Mouse (Mus musculus) hindbrain, postnatal 0 days (tissue): ENCODE data around the gene Igflr1. TPM values are rescaled to one million over a fixed set of nuclear protein-coding genes. Genes with fewer than 3 reads are reported as not detected.
A peak's percentile ranks its signal among the peaks of the same experiment; 100 is the strongest.

Source experiments
- ATAC-seq: fragments of 200-750 bp; cut with Nextera tagmentation; 2 replicates; pipeline ENCODE4 v1.8.0; 2017; ENCODE audit warnings: mild to moderate bottlenecking, moderate TSS enrichment, moderate library complexity
- DNase-seq: peaks from one replicate; pipeline ENCODE4 v3.0.0-alpha.2; 2015; ENCODE audit warnings: low spot score
- H3K27ac ChIP-seq: fragments of 300-500 bp; sonication (generic); 2 replicates; pipeline ENCODE4 v1.5.1; 2014; ENCODE audit warnings: mild to moderate bottlenecking
- H3K27me3 ChIP-seq: fragments of 300-500 bp; sonication (generic); 2 replicates; pipeline ENCODE4 v1.6.1; 2014; ENCODE audit warnings: low read length, mixed read lengths; ENCODE audit not compliant: insufficient read depth
- H3K36me3 ChIP-seq: fragments of 300-500 bp; sonication (generic); 2 replicates; pipeline ENCODE4 v1.6.1; 2014; ENCODE audit warnings: low read length, mixed read lengths; ENCODE audit not compliant: insufficient read depth
- H3K4me1 ChIP-seq: fragments of 300-500 bp; sonication (generic); 2 replicates; pipeline ENCODE4 v1.6.1; 2014; ENCODE audit warnings: antibody characterized with exemption, low read length, mixed read lengths; ENCODE audit not compliant: insufficient read depth
- H3K4me2 ChIP-seq: fragments of 300-500 bp; sonication (generic); 2 replicates; pipeline ENCODE4 v1.6.1; 2014; ENCODE audit warnings: low read depth, mild to moderate bottlenecking, low read length, moderate library complexity, mixed read lengths
- H3K4me3 ChIP-seq: fragments of 300-500 bp; sonication (generic); 2 replicates; pipeline ENCODE4 v1.5.1; 2014; ENCODE audit warnings: low read length
- H3K9ac ChIP-seq: fragments of 300-500 bp; sonication (generic); replicated peaks from 2 replicates; pipeline ENCODE4 v1.6.1; 2014; ENCODE audit warnings: mild to moderate bottlenecking, low read length, moderate library complexity, mixed read lengths
- H3K9me3 ChIP-seq: fragments of 300-500 bp; sonication (generic); 2 replicates; pipeline ENCODE4 v1.6.1; 2016; ENCODE audit warnings: low read length, mixed read lengths
- CTCF ChIP-seq: IDR thresholded peaks from 2 replicates; pipeline ENCODE4 v1.5.1; 2016; ENCODE audit warnings: antibody characterized with exemption, control low read depth, low read depth
- WGBS: fragments of 180-500 bp; shearing (Covaris S2); extraction: QIAGEN DNeasy Blood & Tissue Kit; methylation state at CpG from one replicate; pipeline ENCODE4 v1.1.7; 2014; 5-methylcytosine and 5-hydroxymethylcytosine counted together
- polyA plus RNA-seq: library from polyadenylated mRNA; unstranded; fragments of >200 nt; fragmentation: Nextera tagmentation; extraction: Ambion mirVana; gene quantifications from 2 replicates; pipeline ENCODE4 v1.2.1, GENCODE M21; 2015
- total RNA-seq: library from RNA; depleted of rRNA; stranded (reverse); fragments of >200 nt; gene quantifications from 2 replicates; pipeline ENCODE4 v1.2.3, GENCODE M21; 2014

Igflr1 gene
- total and polyA plus RNA-seq, 2 experiments from 2014 or later: 2.6 to 5.6 TPM

DNA sequence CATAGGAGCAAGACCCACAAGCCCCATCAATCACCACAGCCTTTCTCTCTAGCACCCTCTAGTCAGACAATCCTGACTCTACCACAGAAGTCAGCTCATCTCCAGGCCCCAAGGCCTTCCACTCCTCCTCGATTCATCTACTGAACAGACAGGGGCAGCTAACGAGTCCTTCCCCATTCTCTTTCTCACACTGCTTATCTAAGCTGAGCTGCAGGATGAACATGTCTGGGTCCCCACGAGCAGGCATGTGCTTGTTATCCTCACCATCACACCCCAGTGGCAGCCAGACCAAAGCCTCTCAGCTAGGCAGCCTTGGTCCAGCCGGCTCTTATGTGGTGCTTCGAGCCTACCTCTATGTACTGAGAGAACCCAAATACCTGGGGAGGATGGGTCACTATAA is 7.2 kb downstream of the Igflr1 start:
- Histone ChIP-seq H3K27me3 (no peaks in the 10 kb centered on the region), H3K9me3 (no peaks in the 10 kb centered on the region), H3K4me2 (no peak overlapping the region), H3K4me3 (no peak overlapping the region), H3K36me3 (peaks cover 88% of the 10 kb centered on the region), H3K9ac (no peak overlapping the region), H3K4me1 (no peaks in the 10 kb centered on the region), H3K27ac (no peak overlapping the region)
- WGBS: 79% methylated on average over 5 of the region's 5 CpGs
- DNase-seq (no peak), ATAC-seq (no peak)
- TF ChIP-seq CTCF: no peak

DNA sequence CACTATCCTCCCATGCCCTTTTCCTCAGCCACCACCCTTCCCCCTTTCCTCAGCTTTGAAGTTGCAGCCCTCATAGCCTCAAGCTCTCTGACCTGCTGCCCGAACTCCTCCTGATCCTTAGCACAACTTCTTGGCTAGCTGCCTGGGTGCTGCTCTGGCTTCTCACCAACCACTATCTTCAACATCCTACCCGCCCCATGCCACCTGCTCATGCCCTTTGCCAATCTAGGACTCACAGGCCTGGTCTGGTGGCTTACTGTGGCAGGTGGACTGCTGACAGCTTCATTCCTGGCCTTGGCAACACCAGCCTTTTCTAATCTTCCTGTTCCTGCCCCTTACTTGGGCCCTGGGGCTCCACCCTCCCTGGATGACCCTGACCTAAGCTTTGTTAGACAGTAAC is 7.7 kb downstream of the Igflr1 start:
- Histone ChIP-seq H3K4me2 (no peak overlapping the region), H3K4me3 (no peak overlapping the region), H3K9ac (no peak overlapping the region), H3K27ac (no peak overlapping the region), H3K9me3 (no peaks in the 10 kb centered on the region), H3K27me3 (no peaks in the 10 kb centered on the region), H3K36me3 (peaks cover 90% of the 10 kb centered on the region), H3K4me1 (no peaks in the 10 kb centered on the region)
- TF ChIP-seq CTCF: no peak
- 65% methylated on average over 2 of the region's 2 CpGs for WGBS
- DNase-seq: peak; percentile 20
- ATAC-seq: no peak

- Histone ChIP-seq H3K4me3 (no peak overlapping the region), H3K4me1 (no peaks in the 10 kb centered on the region), H3K4me2 (no peak overlapping the region), H3K9ac (no peak overlapping the region), H3K9me3 (no peaks in the 10 kb centered on the region), H3K27me3 (no peaks in the 10 kb centered on the region), H3K27ac (no peak overlapping the region), H3K36me3 (peaks cover 90% of the 10 kb centered on the region)
- WGBS: 94% methylated on average over 8 of the region's 8 CpGs
- DNase-seq (no peak), ATAC-seq (no peak)
- TF ChIP-seq CTCF: no peak
Observed at GRCm38 (mm10) chr7:30579950-30580349, 14.7 kb downstream of the Igflr1 start.

GRCm38 (mm10) chr7:30581547-30581946 is 16.3 kb downstream of the Igflr1 start:
- no peak for TF ChIP-seq CTCF
- 98% methylated on average over 16 of the region's 16 CpGs for WGBS
- Histone ChIP-seq H3K4me1 (no peaks in the 10 kb centered on the region), H3K36me3 (peaks cover 90% of the 10 kb centered on the region), H3K27me3 (no peaks in the 10 kb centered on the region), H3K9ac (no peak overlapping the region), H3K4me2 (no peak overlapping the region), H3K27ac (no peak overlapping the region), H3K4me3 (no peak overlapping the region), H3K9me3 (no peaks in the 10 kb centered on the region)
- no peak for ATAC-seq
- no peak for DNase-seq

DNA sequence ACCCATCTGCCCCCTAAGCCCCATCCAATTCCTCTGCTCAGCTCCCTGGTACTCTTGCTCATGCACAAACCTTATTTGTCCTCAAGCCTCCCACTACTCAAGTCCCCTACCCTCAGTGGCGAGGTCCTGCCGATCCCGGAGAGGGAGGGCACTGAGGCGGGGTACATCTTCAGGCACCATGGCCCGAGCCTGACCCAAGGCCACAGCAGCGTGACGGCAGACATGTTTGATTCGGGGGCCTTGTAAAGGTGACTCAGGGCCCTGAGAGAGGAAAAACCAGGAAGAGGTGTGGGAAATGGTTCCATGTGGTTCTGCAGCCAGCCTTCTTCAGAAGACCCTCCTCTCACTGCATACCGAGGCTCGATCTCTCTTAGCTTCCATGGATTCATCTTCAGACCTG is 19.1 kb downstream of the Igflr1 start:
- WGBS: 92% methylated on average over 10 of the region's 10 CpGs
- no peaks in the 10 kb centered on the region for H3K9me3 ChIP-seq
- no peak for TF ChIP-seq CTCF
- ATAC-seq: no peak
- peaks cover 8% of the 10 kb centered on the region for H3K4me1 ChIP-seq
- H3K27ac ChIP-seq: no peak overlapping the region
- H3K4me2 ChIP-seq: no peak overlapping the region
- no peak for DNase-seq
- no peaks in the 10 kb centered on the region for H3K27me3 ChIP-seq
- H3K9ac ChIP-seq: no peak overlapping the region
- no peak overlapping the region for H3K4me3 ChIP-seq
- H3K36me3 ChIP-seq: peaks cover 64% of the 10 kb centered on the region

GRCm38 (mm10) chr7:30585170-30585569 is 19.9 kb downstream of the Igflr1 start:
- 95% methylated on average over 7 of the region's 7 CpGs for WGBS
- no peak overlapping the region for H3K4me2 ChIP-seq
- ATAC-seq (no peak), DNase-seq (no peak)
- H3K9me3 ChIP-seq: no peaks in the 10 kb centered on the region
- no peaks in the 10 kb centered on the region for H3K27me3 ChIP-seq
- peaks cover 56% of the 10 kb centered on the region for H3K36me3 ChIP-seq
- H3K4me3 ChIP-seq: no peak overlapping the region
- no peak overlapping the region for H3K27ac ChIP-seq
- H3K9ac ChIP-seq: no peak overlapping the region
- TF ChIP-seq CTCF: no peak
- peaks cover 8% of the 10 kb centered on the region for H3K4me1 ChIP-seq

DNA sequence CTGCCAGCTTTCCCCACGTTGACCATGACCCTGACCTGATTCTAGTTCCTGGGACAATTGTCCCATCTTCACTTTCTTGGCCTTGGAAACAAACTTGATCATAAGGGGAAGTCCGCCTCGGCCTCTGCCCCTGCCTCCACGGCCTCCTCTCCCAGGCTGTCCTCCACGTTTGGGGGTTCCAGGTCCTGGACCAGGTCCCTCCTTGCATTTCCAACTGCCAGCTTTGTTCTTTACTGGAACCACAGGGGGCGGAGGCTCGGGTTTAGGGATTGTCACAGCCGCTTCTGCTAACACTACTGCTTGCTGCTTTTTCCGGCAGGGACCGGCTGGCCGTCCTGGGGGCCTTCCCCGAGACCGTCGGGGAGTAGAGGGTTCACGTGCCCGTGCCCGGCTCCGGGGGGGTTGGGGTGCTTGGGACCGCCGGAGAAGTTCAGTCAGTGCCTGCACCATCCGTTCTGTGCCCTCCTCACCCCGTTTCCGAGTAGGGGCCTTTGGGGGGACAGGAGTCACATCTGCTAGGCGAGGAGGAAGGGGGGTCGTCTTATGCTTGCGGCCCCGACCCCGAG is 21.3 kb downstream of the Igflr1 start:
- TF ChIP-seq CTCF: no peak
- Histone ChIP-seq H3K4me3 (no peak overlapping the region), H3K27ac (no peak overlapping the region), H3K9ac (no peak overlapping the region), H3K36me3 (peaks cover 44% of the 10 kb centered on the region), H3K27me3 (no peaks in the 10 kb centered on the region), H3K9me3 (no peaks in the 10 kb centered on the region), H3K4me1 (peaks cover 8% of the 10 kb centered on the region), H3K4me2 (peak overlapping the region; percentile 93)
- 84% methylated on average over 28 of the region's 28 CpGs for WGBS
- no peak for ATAC-seq
- DNase-seq: no peak
